Mouse (Mus musculus): ENCODE data around the gene Zfp366.

DNA sequence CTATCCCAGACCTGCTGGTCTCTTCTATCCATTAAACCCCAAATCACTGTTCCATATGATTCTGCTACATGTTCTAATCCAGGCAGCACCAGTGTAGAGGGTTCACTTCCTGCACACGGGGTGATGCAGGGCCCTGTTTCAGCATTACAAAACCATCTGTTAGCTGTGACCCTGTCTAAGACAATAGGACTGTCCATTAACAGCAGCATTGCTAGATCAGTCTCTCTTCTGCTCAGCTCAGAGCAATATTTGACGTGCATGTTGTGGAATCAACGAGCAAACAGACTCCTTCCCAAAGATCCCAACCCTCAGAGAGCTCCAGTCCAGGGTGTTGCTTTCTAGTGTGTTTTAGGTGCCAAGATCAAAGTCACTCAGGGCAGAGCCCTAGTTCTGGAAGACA, 5.0 kb downstream of the Zfp366 start:
- TF ChIP-seq POLR2A (IDR thresholded peaks at IDR 0.05; ENCODE audit: low read depth, low read length): no peak
- TF ChIP-seq CTCF (IDR thresholded peaks at IDR 0.05; ENCODE audit: extremely low read depth, insufficient read length, insufficient replicate concordance, low read depth, low read length): no peak
